26 mouse cellular contexts compared by ENCODE assay signal in genomic region chr4:10924541-10924940, GRCm38 (mm10). TPM values are rescaled to one million over a fixed set of nuclear protein-coding genes. Genes with fewer than 3 reads are reported as not detected.
DNase-seq lines count a peak whose midpoint lies in the region; ATAC-seq and TF ChIP-seq lines count a peak whose summit lies in the region.
"Had no signal": no experiment of that assay in that cellular context is flagged by ENCODE, and none has a peak within 500 bp of the region (broad histone marks: within the 10 kb centered on the region; RNA-seq: fewer than 3 reads in every experiment).

No protein-coding gene starts in this region.

- 0 out of 2 replicates have a peak, but pooled peaks cover 4% of the 10 kb centered on the region for H3K4me1 ChIP-seq in kidney, embryonic 15.5 days
- peaks cover 26% of the 10 kb centered on the region for H3K4me1 ChIP-seq in liver, postnatal 0 days (ENCODE audit: insufficient read depth)
- no peaks in the 10 kb centered on the region for H3K4me1 ChIP-seq in liver, embryonic 11.5 days (replicated peaks; ENCODE audit: control insufficient read depth, insufficient read depth, low read length)
- peaks cover 7% of the 10 kb centered on the region; the same call in 1 of the 2 replicates for H3K4me1 ChIP-seq in intestine, embryonic 15.5 days (replicated peaks)
- H3K4me1 ChIP-seq in limb, embryonic 10.5 days: no peaks in the 10 kb centered on the region
- H3K4me1 ChIP-seq: embryonic facial prominence, embryonic 13.5 days; hindbrain, embryonic 10.5 days; limb, embryonic 15.5 days; neural tube, embryonic 15.5 days had no signal

- TF ChIP-seq CTCF in liver, postnatal 0 days (IDR thresholded peaks at IDR 0.05; ENCODE audit: low read depth): no peak

- H3K27me3 ChIP-seq in kidney, embryonic 15.5 days: no peaks in the 10 kb centered on the region
- H3K27me3 ChIP-seq in liver, postnatal 0 days (ENCODE audit: insufficient read depth, low read length): no peaks in the 10 kb centered on the region
- no peaks in the 10 kb centered on the region for H3K27me3 ChIP-seq in liver, embryonic 11.5 days (replicated peaks; ENCODE audit: control insufficient read depth, insufficient read depth, low read length)
- no peaks in the 10 kb centered on the region for H3K27me3 ChIP-seq in intestine, embryonic 15.5 days (replicated peaks)
- H3K27me3 ChIP-seq in limb, embryonic 10.5 days (ENCODE audit: low read depth, poor library complexity, severe bottlenecking): no peaks in the 10 kb centered on the region
- H3K27me3 ChIP-seq: embryonic facial prominence, embryonic 13.5 days; heart, embryonic 13.5 days; limb, embryonic 15.5 days; midbrain, embryonic 15.5 days; neural tube, embryonic 15.5 days had no signal

- no peak for DNase-seq in kidney, adult 9 months
- peak; percentile 8 for DNase-seq in liver, postnatal 0 days
- DNase-seq in liver, embryonic 11.5 days (ENCODE audit: low spot score): no peak
- DNase-seq in limb, embryonic 10.5 days (ENCODE audit: low spot score): peak; percentile 17
- no peak for DNase-seq in cerebellum, postnatal 10 days
- DNase-seq: adrenal gland, postnatal 14 days; cerebellum, adult 11-12 months; cerebellum, adult 9-11 months; forebrain, postnatal 0 days; heart, adult 2 months; heart, postnatal 14 days; left cerebral cortex, postnatal 4 days; lung, adult 2 months; lung, postnatal 10 days; retina, postnatal 1 day; right cerebral cortex, postnatal 14 days had no signal

- no peak overlapping the region for H3K4me3 ChIP-seq in kidney, embryonic 15.5 days (replicated peaks)
- no peak overlapping the region for H3K4me3 ChIP-seq in liver, postnatal 0 days (ENCODE audit: low read depth, low read length)
- H3K4me3 ChIP-seq in liver, embryonic 11.5 days (ENCODE audit: low read depth, low read length): no peak overlapping the region
- no peak overlapping the region for H3K4me3 ChIP-seq in intestine, embryonic 15.5 days (replicated peaks)
- no peak overlapping the region for H3K4me3 ChIP-seq in limb, embryonic 10.5 days
- H3K4me3 ChIP-seq: embryonic facial prominence, embryonic 13.5 days; heart, adult 2 months; heart, embryonic 13.5 days; hindbrain, embryonic 10.5 days; limb, embryonic 15.5 days; midbrain, embryonic 15.5 days; neural tube, embryonic 15.5 days had no signal

- no peaks in the 10 kb centered on the region for H3K9me3 ChIP-seq in kidney, embryonic 15.5 days (replicated peaks)
- H3K9me3 ChIP-seq in liver, postnatal 0 days (ENCODE audit: low read length): no peaks in the 10 kb centered on the region
- H3K9me3 ChIP-seq in liver, embryonic 11.5 days (ENCODE audit: control insufficient read depth, low read length): no peaks in the 10 kb centered on the region
- H3K9me3 ChIP-seq in intestine, embryonic 15.5 days: no peaks in the 10 kb centered on the region
- no peaks in the 10 kb centered on the region for H3K9me3 ChIP-seq in limb, embryonic 10.5 days (replicated peaks)
- H3K9me3 ChIP-seq: embryonic facial prominence, embryonic 13.5 days; heart, embryonic 13.5 days; hindbrain, embryonic 10.5 days; limb, embryonic 15.5 days; midbrain, embryonic 15.5 days; neural tube, embryonic 15.5 days had no signal

- 91% methylated on average over 5 of the region's 5 CpGs for WGBS in kidney, embryonic 15.5 days
- WGBS in liver, postnatal 0 days (ENCODE audit: insufficient replicate concordance): 79% methylated on average over 5 of the region's 5 CpGs
- WGBS in liver, embryonic 11.5 days: 80% methylated on average over 5 of the region's 5 CpGs
- 73% methylated on average over 5 of the region's 5 CpGs for WGBS in intestine, embryonic 15.5 days
- 86% methylated on average over 5 of the region's 5 CpGs for WGBS in limb, embryonic 10.5 days

- no peaks in the 10 kb centered on the region for H3K36me3 ChIP-seq in kidney, embryonic 15.5 days
- no peaks in the 10 kb centered on the region for H3K36me3 ChIP-seq in liver, postnatal 0 days (replicated peaks; ENCODE audit: insufficient read depth, low read length)
- H3K36me3 ChIP-seq in liver, embryonic 11.5 days (ENCODE audit: control insufficient read depth, insufficient read depth, low read length): no peaks in the 10 kb centered on the region
- no peaks in the 10 kb centered on the region for H3K36me3 ChIP-seq in intestine, embryonic 15.5 days
- H3K36me3 ChIP-seq in limb, embryonic 10.5 days: no peaks in the 10 kb centered on the region
- H3K36me3 ChIP-seq: embryonic facial prominence, embryonic 13.5 days; heart, embryonic 13.5 days; hindbrain, embryonic 10.5 days; limb, embryonic 15.5 days; midbrain, embryonic 15.5 days; neural tube, embryonic 15.5 days had no signal

- no peak for TF ChIP-seq EP300 in liver, postnatal 0 days (IDR thresholded peaks at IDR 0.05; ENCODE audit: low read depth)

- ATAC-seq in kidney, embryonic 15.5 days (replicated peaks; ENCODE audit: low FRiP score): no peak
- no peak for ATAC-seq in liver, postnatal 0 days
- ATAC-seq in liver, embryonic 11.5 days (replicated peaks; ENCODE audit: low FRiP score): no peak
- ATAC-seq in intestine, embryonic 15.5 days: peak; percentile 37
- ATAC-seq: CD4-positive, CD25-positive, alpha-beta regulatory T cell, adult 4 months; forebrain, postnatal 0 days; hindbrain, embryonic 16.5 days; midbrain, embryonic 15.5 days had no signal

- no peak overlapping the region for H3K4me2 ChIP-seq in kidney, embryonic 15.5 days
- no peak overlapping the region for H3K4me2 ChIP-seq in liver, postnatal 0 days (ENCODE audit: low read depth, low read length)
- H3K4me2 ChIP-seq in liver, embryonic 11.5 days: no peak overlapping the region
- no peak overlapping the region for H3K4me2 ChIP-seq in intestine, embryonic 15.5 days (replicated peaks)
- H3K4me2 ChIP-seq: embryonic facial prominence, embryonic 13.5 days; heart, embryonic 13.5 days; limb, embryonic 15.5 days; midbrain, embryonic 15.5 days; neural tube, embryonic 15.5 days had no signal

- H3K27ac ChIP-seq in kidney, embryonic 15.5 days: 0 out of 2 replicates have a peak overlapping the region, but pooled peaks have one; percentile 1
- H3K27ac ChIP-seq in liver, postnatal 0 days (ENCODE audit: low read depth): peak overlapping the region; percentile 60
- no peak overlapping the region for H3K27ac ChIP-seq in liver, embryonic 11.5 days (ENCODE audit: low read depth, low read length)
- H3K27ac ChIP-seq in intestine, embryonic 15.5 days: peak overlapping the region; percentile 41; the same call in 1 of the 2 replicates
- no peak overlapping the region for H3K27ac ChIP-seq in limb, embryonic 10.5 days
- H3K27ac ChIP-seq: embryonic facial prominence, embryonic 13.5 days; heart, adult 2 months; heart, embryonic 13.5 days; hindbrain, embryonic 10.5 days; limb, embryonic 15.5 days; midbrain, embryonic 15.5 days; neural tube, embryonic 15.5 days had no signal

- H3K9ac ChIP-seq in kidney, embryonic 15.5 days: no peak overlapping the region
- H3K9ac ChIP-seq in liver, postnatal 0 days (replicated peaks): no peak overlapping the region
- H3K9ac ChIP-seq in liver, embryonic 11.5 days (ENCODE audit: low read depth, low read length): no peak overlapping the region
- H3K9ac ChIP-seq in intestine, embryonic 15.5 days: no peak overlapping the region
- H3K9ac ChIP-seq: embryonic facial prominence, embryonic 13.5 days; forebrain, postnatal 0 days; heart, embryonic 13.5 days; limb, embryonic 15.5 days; midbrain, embryonic 15.5 days; neural tube, embryonic 15.5 days had no signal

RNA-seq across cellular contexts. Expression of gene 2610301B20Rik, which starts 50.2 kb away (rescaled TPM):
- 26.4 and 27.9 TPM in 2 replicates for polyA plus RNA-seq in kidney, embryonic 15.5 days (2015; fragmentation: Nextera tagmentation; extraction: Ambion mirVana)
- 5.9 and 6.1 TPM in 2 replicates for polyA plus RNA-seq in liver, postnatal 0 days (2015; fragmentation: Nextera tagmentation; extraction: Ambion mirVana)
- 19.9 and 26.0 TPM in 2 replicates for polyA plus RNA-seq in liver, embryonic 11.5 days (2014; fragmentation: Nextera tagmentation; extraction: Ambion mirVana)
- polyA plus RNA-seq in intestine, embryonic 15.5 days (2015; fragmentation: Nextera tagmentation; extraction: Ambion mirVana): 21.4 TPM in 2 replicates
- polyA plus RNA-seq in limb, embryonic 10.5 days (2016; fragmentation: Nextera tagmentation; extraction: Ambion mirVana): 20.1 and 26.6 TPM in 2 replicates

Comparison
In these comparisons a context has a peak if more than half of its experiments do, and no peak if none do; other contexts are left out.
1. H3K27ac ChIP-seq: peak in kidney, embryonic 15.5 days (single experiment), liver, postnatal 0 days (single experiment) and intestine, embryonic 15.5 days (single experiment); none in liver, embryonic 11.5 days (single experiment) and limb, embryonic 10.5 days (single experiment).
2. DNase-seq: peak in liver, postnatal 0 days (single experiment) and limb, embryonic 10.5 days (single experiment); none in kidney, adult 9 months (single experiment), liver, embryonic 11.5 days (single experiment) and cerebellum, postnatal 10 days (0 of 2).